Mouse (Mus musculus) cerebellum, postnatal 36 days (tissue): Measurements from ENCODE around the gene Slc35c2.

ENCODE experiments used
- DNase-seq, 2 experiments: peaks; one replicate each; pipeline ENCODE4 v3.0.0; 2021 to 2022; ENCODE audit warnings: mixed read lengths in 2 of 2

Gene Slc35c2

GRCm38 (mm10) chr2:165273589-165273988 is 14.1 kb downstream of the Slc35c2 start:
- no peak for DNase-seq

GRCm38 (mm10) chr2:165271326-165271725 is 16.3 kb downstream of the Slc35c2 start:
- no peak for DNase-seq

- no peak for DNase-seq
Observed at GRCm38 (mm10) chr2:165270858-165271257, 16.8 kb downstream of the Slc35c2 start.

- DNase-seq: no peak
Observed at GRCm38 (mm10) chr2:165266739-165267138, 20.9 kb downstream of the Slc35c2 start.

- DNase-seq: no peak
Observed at GRCm38 (mm10) chr2:165263861-165264260, 23.8 kb downstream of the Slc35c2 start.

GRCm38 (mm10) chr2:165262274-165262990 is 25.2 kb downstream of the Slc35c2 start:
- no peak for DNase-seq

- DNase-seq: no peak
Observed at GRCm38 (mm10) chr2:165259859-165260258, 27.8 kb downstream of the Slc35c2 start.

GRCm38 (mm10) chr2:165258321-165258720 is 29.3 kb downstream of the Slc35c2 start:
- no peak for DNase-seq

GRCm38 (mm10) chr2:165257151-165257834 is 30.4 kb downstream of the Slc35c2 start:
- DNase-seq: peak; percentile 56 to 58

- DNase-seq: peak; percentile 58 to 61
Observed at GRCm38 (mm10) chr2:165256213-165256612, 31.5 kb downstream of the Slc35c2 start.

GRCm38 (mm10) chr2:165253867-165254266 is 33.8 kb downstream of the Slc35c2 start:
- no peak for DNase-seq

- DNase-seq: peak; percentile 40 to 47
Observed at GRCm38 (mm10) chr2:165253269-165253668, 34.4 kb downstream of the Slc35c2 start.

GRCm38 (mm10) chr2:165252801-165253200 is 34.9 kb downstream of the Slc35c2 start:
- no peak for DNase-seq

- peak; percentile 87 to 90 for DNase-seq
Observed at GRCm38 (mm10) chr2:165252381-165252780, 35.3 kb downstream of the Slc35c2 start.

- DNase-seq: no peak
Observed at GRCm38 (mm10) chr2:165250903-165251302, 36.8 kb downstream of the Slc35c2 start.

- no peak for DNase-seq
Observed at GRCm38 (mm10) chr2:165248967-165249366, 38.7 kb downstream of the Slc35c2 start.

- DNase-seq: no peak
Observed at GRCm38 (mm10) chr2:165246349-165246748, 41.3 kb downstream of the Slc35c2 start.

- DNase-seq: peak; percentile 78
Observed at GRCm38 (mm10) chr2:165243122-165243720, 44.4 kb downstream of the Slc35c2 start.

GRCm38 (mm10) chr2:165242575-165242974 is 45.1 kb downstream of the Slc35c2 start:
- DNase-seq: peak in 1 of 2 experiments; percentile 59

- DNase-seq: no peak
Observed at GRCm38 (mm10) chr2:165241786-165242185, 45.9 kb downstream of the Slc35c2 start.

- no peak for DNase-seq
Observed at GRCm38 (mm10) chr2:165240371-165240770, 47.3 kb downstream of the Slc35c2 start.

- DNase-seq: no peak
Observed at GRCm38 (mm10) chr2:165239533-165240144, 48.0 kb downstream of the Slc35c2 start.

- DNase-seq: no peak
Observed at GRCm38 (mm10) chr2:165238416-165239145, 49.1 kb downstream of the Slc35c2 start.
